Mouse (Mus musculus) frontal cortex, postnatal 10 days (tissue): ENCODE data around the gene Scgn.
A peak's percentile ranks its signal among the peaks of the same experiment; 100 is the strongest.

Experiments used
- DNase-seq, 2 experiments: peaks; one replicate each; pipeline ENCODE4 v3.0.0; 2022; ENCODE audit warnings: low spot score in 2 of 2, mixed read lengths in 1 of 2

The Scgn gene

GRCm38 (mm10) chr13:23938699-23939098, 52.3 kb downstream of the Scgn start:
- DNase-seq, result peak in 1 of 2 experiments; percentile 27

- DNase-seq, result no peak
Measured at GRCm38 (mm10) chr13:23934211-23934520, 56.8 kb downstream of the Scgn start, which contains the start of gene Hist1h2aa. TSS of gene Hist1h2aa (plus strand) at chr13:23934462.

GRCm38 (mm10) chr13:23933421-23934210, 57.4 kb downstream of the Scgn start, which contains the start of gene Hist1h2ba:
TSS of gene Hist1h2ba (minus strand) at chr13:23934156.
- no peak for DNase-seq

- DNase-seq, result no peak
Measured at GRCm38 (mm10) chr13:23930904-23931303, 60.1 kb downstream of the Scgn start.

GRCm38 (mm10) chr13:23930461-23930860, 60.6 kb downstream of the Scgn start:
- DNase-seq, result no peak

- no peak for DNase-seq
Measured at GRCm38 (mm10) chr13:23928637-23929036, 62.4 kb downstream of the Scgn start.

GRCm38 (mm10) chr13:23925792-23926191, 65.2 kb downstream of the Scgn start:
- DNase-seq, result no peak

GRCm38 (mm10) chr13:23917674-23918073, 73.3 kb downstream of the Scgn start:
- DNase-seq, result no peak

- DNase-seq, result no peak
Measured at GRCm38 (mm10) chr13:23916132-23916531, 74.9 kb downstream of the Scgn start.

- DNase-seq, result no peak
Measured at GRCm38 (mm10) chr13:23914376-23915167, 76.4 kb downstream of the Scgn start, which contains the start of gene Slc17a4. TSS of gene Slc17a4 (minus strand) at chr13:23915009.

GRCm38 (mm10) chr13:23913791-23914306, 77.2 kb downstream of the Scgn start:
- no peak for DNase-seq

GRCm38 (mm10) chr13:23911335-23911734, 79.7 kb downstream of the Scgn start:
- no peak for DNase-seq

- no peak for DNase-seq
Measured at GRCm38 (mm10) chr13:23910121-23910520, 80.9 kb downstream of the Scgn start.

GRCm38 (mm10) chr13:23906906-23907305, 84.1 kb downstream of the Scgn start:
- DNase-seq, result no peak
